Mouse (Mus musculus) limb, embryonic 13.5 days (tissue): Measurements from ENCODE around the gene Cdcp2. TPM values are rescaled to one million over a fixed set of nuclear protein-coding genes. Genes with fewer than 3 reads are reported as not detected.
A peak's percentile ranks its signal among the peaks of the same experiment; 100 is the strongest.
"Not testable (repeated sequence)": the region's sequence is repeated elsewhere in the genome, so short reads cannot be mapped to it uniquely, and the experiment has no call there.

Experiments
- ATAC-seq: fragments of 200-750 bp; cut with Nextera tagmentation; 2 replicates; pipeline ENCODE4 v1.8.0; 2017; ENCODE audit warnings: low read depth, moderate number of reproducible peaks, moderate TSS enrichment; ENCODE audit not compliant: low FRiP score
- H3K27ac ChIP-seq: fragments of 300-500 bp; sonication (generic); 2 replicates; pipeline ENCODE4 v1.5.1; 2015; ENCODE audit warnings: inconsistent platforms, mild to moderate bottlenecking, moderate library complexity
- H3K27me3 ChIP-seq: fragments of 300-500 bp; sonication (generic); 2 replicates; pipeline ENCODE4 v1.6.1; 2015; ENCODE audit warnings: mild to moderate bottlenecking, inconsistent platforms
- H3K36me3 ChIP-seq: fragments of 300-500 bp; sonication (generic); 2 replicates; pipeline ENCODE4 v1.6.1; 2015; ENCODE audit warnings: inconsistent platforms, mild to moderate bottlenecking, moderate library complexity
- H3K4me1 ChIP-seq: fragments of 300-500 bp; sonication (generic); 2 replicates; pipeline ENCODE4 v1.6.1; 2015; ENCODE audit warnings: inconsistent platforms
- H3K4me2 ChIP-seq: fragments of 300-500 bp; sonication (generic); replicated peaks from 2 replicates; pipeline ENCODE4 v1.6.1; 2015; ENCODE audit warnings: inconsistent platforms, mild to moderate bottlenecking, moderate library complexity
- H3K4me3 ChIP-seq: fragments of 300-500 bp; sonication (generic); 2 replicates; pipeline ENCODE4 v1.5.1; 2015; ENCODE audit warnings: moderate library complexity, mild to moderate bottlenecking, inconsistent platforms
- H3K9ac ChIP-seq: fragments of 300-500 bp; sonication (generic); 2 replicates; pipeline ENCODE4 v1.6.1; 2015; ENCODE audit warnings: mild to moderate bottlenecking, inconsistent platforms
- H3K9me3 ChIP-seq: fragments of 300-500 bp; sonication (generic); 2 replicates; pipeline ENCODE4 v1.6.1; 2016; ENCODE audit warnings: inconsistent platforms
- WGBS: fragments of 180-500 bp; shearing (Covaris S2); methylation state at CpG from one replicate; pipeline ENCODE4 v1.1.7; 2015; 5-methylcytosine and 5-hydroxymethylcytosine counted together
- polyA plus RNA-seq: library from polyadenylated mRNA; unstranded; fragments of >200 nt; fragmentation: Nextera tagmentation; extraction: Ambion mirVana; gene quantifications from 2 replicates; pipeline ENCODE4 v1.2.1, GENCODE M21; 2015

Gene Cdcp2
- polyA plus RNA-seq, 1 experiment from 2014 or later, result 0.08 TPM

- no peaks in the 10 kb centered on the region for H3K27me3 ChIP-seq
- H3K9me3 ChIP-seq, result no peaks in the 10 kb centered on the region
- H3K9ac ChIP-seq, result no peak overlapping the region
- no peak overlapping the region for H3K4me3 ChIP-seq
- H3K4me1 ChIP-seq, result peaks cover 39% of the 10 kb centered on the region
- 37% methylated on average over 6 of the region's 6 CpGs for WGBS
- ATAC-seq, result no peak
- H3K27ac ChIP-seq, result no peak overlapping the region; the same call in 1 of the 2 replicates
- no peaks in the 10 kb centered on the region for H3K36me3 ChIP-seq
- no peak overlapping the region for H3K4me2 ChIP-seq
Observed at GRCm38 (mm10) chr4:107096043-107096442, 648 bp upstream of the Cdcp2 start.

GRCm38 (mm10) chr4:107097871-107098270 is 1.2 kb downstream of the Cdcp2 start:
- no peaks in the 10 kb centered on the region for H3K36me3 ChIP-seq
- H3K27me3 ChIP-seq, result no peaks in the 10 kb centered on the region
- no peak for ATAC-seq
- H3K27ac ChIP-seq, result no peak overlapping the region
- no peaks in the 10 kb centered on the region for H3K9me3 ChIP-seq
- H3K4me3 ChIP-seq, result no peak overlapping the region
- 36% methylated on average over 15 of the region's 15 CpGs for WGBS
- no peak overlapping the region for H3K9ac ChIP-seq
- H3K4me1 ChIP-seq, result peaks cover 37% of the 10 kb centered on the region
- peak overlapping the region; percentile 23; the same call in 1 of the 2 replicates for H3K4me2 ChIP-seq

- WGBS, result 55% methylated on average over 10 of the region's 10 CpGs
- no peaks in the 10 kb centered on the region for H3K36me3 ChIP-seq
- no peak overlapping the region for H3K4me3 ChIP-seq
- ATAC-seq, result no peak
- H3K4me2 ChIP-seq, result no peak overlapping the region
- no peaks in the 10 kb centered on the region for H3K27me3 ChIP-seq
- H3K27ac ChIP-seq, result no peak overlapping the region
- H3K4me1 ChIP-seq, result peaks cover 32% of the 10 kb centered on the region
- H3K9ac ChIP-seq, result no peak overlapping the region
- no peaks in the 10 kb centered on the region for H3K9me3 ChIP-seq
Observed at GRCm38 (mm10) chr4:107098375-107098774, 1.7 kb downstream of the Cdcp2 start.

- H3K27me3 ChIP-seq, result no peaks in the 10 kb centered on the region
Observed at GRCm38 (mm10) chr4:107098791-107099525, 2.3 kb downstream of the Cdcp2 start.

GRCm38 (mm10) chr4:107102220-107102619 is 5.5 kb downstream of the Cdcp2 start:
- Histone ChIP-seq H3K9me3 (no peaks in the 10 kb centered on the region), H3K4me1 (peaks cover 8% of the 10 kb centered on the region), H3K27ac (no peak overlapping the region), H3K4me3 (no peak overlapping the region), H3K27me3 (no peaks in the 10 kb centered on the region), H3K36me3 (no peaks in the 10 kb centered on the region), H3K9ac (no peak overlapping the region), H3K4me2 (no peak overlapping the region)
- ATAC-seq, result no peak
- WGBS, result 71% methylated on average over 8 of the region's 8 CpGs

More at GRCm38 (mm10) chr4:107098791-107099525, 2.3 kb downstream of the Cdcp2 start:
- 59% methylated on average over 17 of the region's 17 CpGs for WGBS
- Histone ChIP-seq H3K4me1 (peaks cover 32% of the 10 kb centered on the region), H3K9me3 (no peaks in the 10 kb centered on the region), H3K9ac (no peak overlapping the region), H3K27ac (no peak overlapping the region), H3K4me2 (no peak overlapping the region), H3K36me3 (no peaks in the 10 kb centered on the region), H3K4me3 (no peak overlapping the region)
- no peak for ATAC-seq

GRCm38 (mm10) chr4:107106777-107107176 is 10.1 kb downstream of the Cdcp2 start:
- Histone ChIP-seq H3K4me2 (no peak overlapping the region), H3K4me1 (peaks cover 12% of the 10 kb centered on the region), H3K9me3 (no peaks in the 10 kb centered on the region), H3K9ac (no peak overlapping the region), H3K36me3 (no peaks in the 10 kb centered on the region), H3K27me3 (no peaks in the 10 kb centered on the region), H3K27ac (no peak overlapping the region), H3K4me3 (no peak overlapping the region)
- 81% methylated on average over 13 of the region's 16 CpGs for WGBS
- ATAC-seq, result no peak

- WGBS, result 21% methylated on average over 13 of the region's 13 CpGs
- H3K9ac ChIP-seq, result peak overlapping the region; percentile 43; the same call in 1 of the 2 replicates
Observed at GRCm38 (mm10) chr4:107108291-107108731, 11.6 kb downstream of the Cdcp2 start.

GRCm38 (mm10) chr4:107109181-107109580 is 12.5 kb downstream of the Cdcp2 start:
- H3K4me1 ChIP-seq, result peaks cover 12% of the 10 kb centered on the region
- not testable (repeated sequence) for H3K27me3 ChIP-seq, H3K36me3 ChIP-seq, ATAC-seq, H3K9me3 ChIP-seq, H3K4me2 ChIP-seq, H3K4me3 ChIP-seq, H3K9ac ChIP-seq, H3K27ac ChIP-seq
- WGBS, result 95% methylated on average over 6 of the region's 6 CpGs

More at GRCm38 (mm10) chr4:107108291-107108731, 11.6 kb downstream of the Cdcp2 start:
- no peak overlapping the region for H3K4me3 ChIP-seq
- H3K4me2 ChIP-seq, result peak overlapping the region; percentile 32
- H3K36me3 ChIP-seq, result no peaks in the 10 kb centered on the region
- H3K4me1 ChIP-seq, result peaks cover 12% of the 10 kb centered on the region
- no peaks in the 10 kb centered on the region for H3K27me3 ChIP-seq
- H3K27ac ChIP-seq, result no peak overlapping the region
- no peaks in the 10 kb centered on the region for H3K9me3 ChIP-seq
- peak; percentile 59 for ATAC-seq

GRCm38 (mm10) chr4:107114278-107114677 is 17.6 kb downstream of the Cdcp2 start:
- Histone ChIP-seq H3K27ac (no peak overlapping the region), H3K36me3 (no peaks in the 10 kb centered on the region), H3K4me1 (peaks cover 6% of the 10 kb centered on the region; the same call in 1 of the 2 replicates), H3K4me3 (no peak overlapping the region), H3K9ac (no peak overlapping the region), H3K9me3 (no peaks in the 10 kb centered on the region), H3K27me3 (no peaks in the 10 kb centered on the region), H3K4me2 (no peak overlapping the region)
- 11% methylated on average over 8 of the region's 8 CpGs for WGBS
- no peak for ATAC-seq

- Histone ChIP-seq H3K4me2 (no peak overlapping the region), H3K27ac (no peak overlapping the region), H3K9me3 (no peaks in the 10 kb centered on the region), H3K27me3 (no peaks in the 10 kb centered on the region), H3K9ac (no peak overlapping the region), H3K36me3 (no peaks in the 10 kb centered on the region), H3K4me3 (no peak overlapping the region), H3K4me1 (peaks cover 14% of the 10 kb centered on the region)
- WGBS, result 77% methylated on average over 2 of the region's 2 CpGs
- no peak for ATAC-seq
Observed at GRCm38 (mm10) chr4:107117741-107118385, 21.2 kb downstream of the Cdcp2 start.

- Histone ChIP-seq H3K4me3 (no peak overlapping the region), H3K4me1 (peaks cover 18% of the 10 kb centered on the region), H3K4me2 (no peak overlapping the region), H3K36me3 (no peaks in the 10 kb centered on the region), H3K9ac (no peak overlapping the region), H3K9me3 (no peaks in the 10 kb centered on the region), H3K27me3 (no peaks in the 10 kb centered on the region), H3K27ac (no peak overlapping the region)
- 65% methylated on average over 3 of the region's 4 CpGs for WGBS
- ATAC-seq, result no peak
Observed at GRCm38 (mm10) chr4:107119056-107119455, 22.4 kb downstream of the Cdcp2 start.

GRCm38 (mm10) chr4:107120676-107121075 is 24.0 kb downstream of the Cdcp2 start:
- H3K4me1 ChIP-seq, result peaks cover 26% of the 10 kb centered on the region
- H3K9me3 ChIP-seq, result no peaks in the 10 kb centered on the region
- no peak overlapping the region for H3K4me3 ChIP-seq
- no peaks in the 10 kb centered on the region for H3K36me3 ChIP-seq
- 0 out of 2 replicates have a peak overlapping the region, but pooled peaks have one; percentile 20 for H3K9ac ChIP-seq
- 87% methylated on average over 6 of the region's 6 CpGs for WGBS
- H3K27me3 ChIP-seq, result no peaks in the 10 kb centered on the region
- ATAC-seq, result no peak
- no peak overlapping the region for H3K4me2 ChIP-seq
- H3K27ac ChIP-seq, result no peak overlapping the region
